Comparison of ENCODE assay signal across 21 mouse cellular contexts in genomic region chr6:89161746-89162145, GRCm38 (mm10).
A peak's percentile ranks its signal among the peaks of the same experiment; 100 is the strongest.
DNase-seq lines count a peak whose midpoint lies in the region; ATAC-seq lines count a peak whose summit lies in the region.
"Had no signal": no experiment of that assay in that cellular context is flagged by ENCODE, and none has a peak within 500 bp of the region (broad histone marks: within the 10 kb centered on the region; RNA-seq: fewer than 3 reads in every experiment).

No protein-coding gene starts in this region.

- H3K4me2 ChIP-seq in heart, embryonic 12.5 days: no peak overlapping the region
- H3K4me2 ChIP-seq: forebrain, embryonic 15.5 days; hindbrain, embryonic 12.5 days had no signal

- no peak overlapping the region for H3K4me3 ChIP-seq in heart, embryonic 12.5 days
- H3K4me3 ChIP-seq: embryonic facial prominence, embryonic 10.5 days; forebrain, embryonic 15.5 days; gastrocnemius, adult 2 months; hindbrain, embryonic 12.5 days had no signal

- no peak overlapping the region for H3K9ac ChIP-seq in heart, embryonic 12.5 days
- H3K9ac ChIP-seq: forebrain, embryonic 15.5 days; hindbrain, embryonic 12.5 days had no signal

- WGBS in heart, embryonic 12.5 days: 85% methylated on average over 1 of the region's 1 CpGs

- ATAC-seq in heart, embryonic 12.5 days (ENCODE audit: insufficient number of reproducible peaks, low FRiP score): no peak
- ATAC-seq: activated CD4-positive, CD25-positive, alpha-beta regulatory T cell, adult 4 months; forebrain, embryonic 15.5 days; hindbrain, embryonic 16.5 days; Patski had no signal

- H3K27me3 ChIP-seq in heart, embryonic 12.5 days (replicated peaks): 0 out of 2 replicates have a peak, but pooled peaks cover 3% of the 10 kb centered on the region
- H3K27me3 ChIP-seq: CH12.LX; forebrain, embryonic 15.5 days; hindbrain, embryonic 12.5 days; Patski had no signal

- peak; percentile 54 for DNase-seq in heart, adult 11 months
- peak; percentile 11 to 35 for DNase-seq in left cerebral cortex, postnatal 14 days (ENCODE audit: low spot score in 2 of 2)
- no peak for DNase-seq in left cerebral cortex, postnatal 10 days (ENCODE audit: extremely low spot score in 1 of 2, low spot score in 2 of 2)
- peak; percentile 26 to 47 for DNase-seq in right cerebral cortex, postnatal 10 days (ENCODE audit: low spot score in 2 of 2)
- no peak for DNase-seq in right cerebral cortex, postnatal 4 days
- DNase-seq: adrenal gland, adult 2 months; adrenal gland, postnatal 25 days; cerebellum, adult 2 months; cerebellum, postnatal 10 days; gastrocnemius, adult 2 months; gastrocnemius, postnatal 25 days; heart, postnatal 10 days; heart, postnatal 4 days had no signal

- no peak overlapping the region for H3K27ac ChIP-seq in heart, embryonic 12.5 days (ENCODE audit: poor library complexity, severe bottlenecking)
- H3K27ac ChIP-seq: embryonic facial prominence, embryonic 10.5 days; forebrain, embryonic 15.5 days; gastrocnemius, adult 2 months; hindbrain, embryonic 12.5 days had no signal

- H3K4me1 ChIP-seq in heart, embryonic 12.5 days (replicated peaks): no peaks in the 10 kb centered on the region
- H3K4me1 ChIP-seq: forebrain, embryonic 15.5 days had no signal

- H3K9me3 ChIP-seq in heart, embryonic 12.5 days (replicated peaks): 0 out of 2 replicates have a peak, but pooled peaks cover 4% of the 10 kb centered on the region
- H3K9me3 ChIP-seq: forebrain, embryonic 15.5 days; hindbrain, embryonic 12.5 days had no signal

- intact Hi-C loops in left cerebral cortex, postnatal 14 days (cut with DNase I): no loop called here
- intact Hi-C loops in left cerebral cortex, postnatal 10 days (cut with DNase I): no loop called here

- H3K36me3 ChIP-seq in heart, embryonic 12.5 days: no peaks in the 10 kb centered on the region
- H3K36me3 ChIP-seq: embryonic facial prominence, embryonic 10.5 days; forebrain, embryonic 15.5 days; hindbrain, embryonic 12.5 days had no signal

Comparison
In these comparisons a context has a peak if more than half of its experiments do, and no peak if none do; other contexts are left out.
1. DNase-seq: peak in heart, adult 11 months (single experiment), left cerebral cortex, postnatal 14 days (2 of 2) and right cerebral cortex, postnatal 10 days (2 of 2); none in left cerebral cortex, postnatal 10 days (0 of 2) and right cerebral cortex, postnatal 4 days (single experiment).